ENCODE assay signal across 14 mouse cellular contexts in the genomic region with DNA sequence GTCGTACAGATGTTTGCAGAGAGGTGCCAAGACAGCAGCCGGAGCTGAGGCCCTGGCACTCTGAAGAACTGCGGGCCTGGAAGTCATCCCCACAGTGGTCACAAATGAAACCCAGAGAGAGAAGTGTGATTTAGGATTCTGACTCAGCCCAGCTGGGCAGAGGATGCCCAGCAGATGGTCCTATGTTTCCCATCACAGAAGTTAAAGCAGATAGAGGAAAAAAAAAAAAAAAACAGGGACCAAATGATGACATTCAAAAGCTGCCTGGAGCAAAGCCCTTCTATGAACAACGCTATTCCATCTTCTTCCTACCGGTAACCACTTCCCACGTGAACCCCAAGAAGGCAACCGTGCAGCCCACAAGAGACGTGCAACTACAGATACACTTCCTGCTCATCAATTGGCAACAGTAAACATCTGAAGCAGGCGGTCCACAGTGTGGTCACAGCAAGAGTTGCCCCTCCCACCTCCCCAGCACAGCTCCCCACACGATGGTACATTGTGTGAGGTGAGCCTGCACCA. TPM values are rescaled to one million over a fixed set of nuclear protein-coding genes. Genes with fewer than 3 reads are reported as not detected.
DNase-seq lines count a peak whose midpoint lies in the region; ATAC-seq and TF ChIP-seq lines count a peak whose summit lies in the region.
"Had no signal": no experiment of that assay in that cellular context is flagged by ENCODE, and none has a peak within 500 bp of the region (broad histone marks: within the 10 kb centered on the region; RNA-seq: fewer than 3 reads in every experiment).

No protein-coding gene starts in this region.

- 12% methylated on average over 10 of the region's 10 CpGs for WGBS in thymus, adult 2 months
- 57% methylated on average over 10 of the region's 10 CpGs for WGBS in liver, embryonic 12.5 days (ENCODE audit: insufficient replicate concordance)

- no peak for TF ChIP-seq CTCF in thymus, adult 2 months (IDR thresholded peaks at IDR 0.05; ENCODE audit: borderline replicate concordance, control insufficient read depth, extremely low read depth, insufficient read depth, low read length, poor library complexity)

- H3K9me3 ChIP-seq in liver, embryonic 12.5 days (replicated peaks): no peaks in the 10 kb centered on the region

- peak overlapping the region; percentile 6; the same call in 1 of the 2 replicates for H3K27ac ChIP-seq in thymus, adult 2 months (ENCODE audit: control insufficient read depth, insufficient read depth, low read length)
- no peak overlapping the region for H3K27ac ChIP-seq in liver, embryonic 12.5 days
- H3K27ac ChIP-seq: hindbrain, embryonic 14.5 days had no signal

- H3K4me2 ChIP-seq in liver, embryonic 12.5 days: no peak overlapping the region
- H3K4me2 ChIP-seq: hindbrain, embryonic 14.5 days; liver, embryonic 11.5 days had no signal

- no peak for TF ChIP-seq POLR2A in thymus, adult 2 months (IDR thresholded peaks at IDR 0.05; ENCODE audit: control insufficient read depth, extremely low read depth, insufficient read depth, low read length, poor library complexity)

- ATAC-seq in inflammation-experienced regulatory T-cells, adult 6 months: peak; percentile 53
- no peak for ATAC-seq in liver, embryonic 12.5 days

- no peaks in the 10 kb centered on the region for H3K27me3 ChIP-seq in thymus, adult 2 months (ENCODE audit: control insufficient read depth, insufficient read depth, low read length)
- H3K27me3 ChIP-seq in liver, embryonic 12.5 days (replicated peaks): no peaks in the 10 kb centered on the region

- H3K4me3 ChIP-seq in thymus, adult 2 months (ENCODE audit: control insufficient read depth, insufficient read depth, low read length): no peak overlapping the region
- no peak overlapping the region for H3K4me3 ChIP-seq in liver, embryonic 12.5 days

- H3K9ac ChIP-seq in liver, embryonic 12.5 days: no peak overlapping the region
- H3K9ac ChIP-seq: hindbrain, embryonic 14.5 days had no signal

- DNase-seq in layer of hippocampus, adult 11-12 months (ENCODE audit: low spot score): peak; percentile 66
- DNase-seq in layer of hippocampus, adult 9-10 months (ENCODE audit: low spot score): no peak
- DNase-seq in CD4-positive helper T cell, adult 2 months (ENCODE audit: low read depth, low spot score): peak; percentile 89
- peak; percentile 69 for DNase-seq in thymus, adult 2 months
- no peak for DNase-seq in adrenal gland, postnatal 36 days
- DNase-seq in gastrocnemius, postnatal 25 days: no peak
- DNase-seq: adrenal gland, postnatal 25 days; cerebellum, adult 11-12 months; embryo, embryonic 11 days; kidney, adult 9 months had no signal

- H3K4me1 ChIP-seq in thymus, adult 2 months (replicated peaks; ENCODE audit: control insufficient read depth, insufficient read depth, low read length): peaks cover 84% of the 10 kb centered on the region
- peaks cover 94% of the 10 kb centered on the region for H3K4me1 ChIP-seq in liver, embryonic 12.5 days

- H3K36me3 ChIP-seq in thymus, adult 2 months (ENCODE audit: control insufficient read depth, insufficient read depth, low read length): no peaks in the 10 kb centered on the region
- peaks cover 9% of the 10 kb centered on the region; the same call in 1 of the 2 replicates for H3K36me3 ChIP-seq in liver, embryonic 12.5 days

RNA-seq across cellular contexts. Expression of a gene that starts 17.4 kb away (rescaled TPM):
- polyA plus RNA-seq in inflammation-experienced regulatory T-cells, adult 6 months (2017; shearing (Covaris generic)): 10 to 100 TPM; 16.5 to 24.6 (median 16.8) TPM
- 63.4 and 70.9 TPM in 2 replicates for polyA plus RNA-seq in thymus, adult 2 months (2012; rRNA removed)
- 10 to 100 TPM; 28.6 to 48.3 TPM for total RNA-seq in adrenal gland, postnatal 36 days (2021)
- 10 to 100 TPM; 42.7 to 67.5 TPM for total RNA-seq in gastrocnemius, postnatal 25 days (2021)
- polyA plus RNA-seq in liver, embryonic 12.5 days (2016; fragmentation: Nextera tagmentation; extraction: Ambion mirVana): 5.8 and 7.2 TPM in 2 replicates

Comparison
In these comparisons a context has a peak if more than half of its experiments do, and no peak if none do; other contexts are left out.
1. DNase-seq: peak in layer of hippocampus, adult 11-12 months (single experiment), CD4-positive helper T cell, adult 2 months (single experiment) and thymus, adult 2 months (single experiment); none in layer of hippocampus, adult 9-10 months (single experiment), adrenal gland, postnatal 36 days (0 of 2) and gastrocnemius, postnatal 25 days (single experiment).